Mouse (Mus musculus): Measurements from ENCODE around the gene Slc25a10. TPM values are rescaled to one million over a fixed set of nuclear protein-coding genes. Genes with fewer than 3 reads are reported as not detected.

Slc25a10 gene
- polyA plus RNA-seq (2012; rRNA removed; ENCODE audit: low replicate concordance): 769 and 1,138 TPM in 2 replicates

DNA sequence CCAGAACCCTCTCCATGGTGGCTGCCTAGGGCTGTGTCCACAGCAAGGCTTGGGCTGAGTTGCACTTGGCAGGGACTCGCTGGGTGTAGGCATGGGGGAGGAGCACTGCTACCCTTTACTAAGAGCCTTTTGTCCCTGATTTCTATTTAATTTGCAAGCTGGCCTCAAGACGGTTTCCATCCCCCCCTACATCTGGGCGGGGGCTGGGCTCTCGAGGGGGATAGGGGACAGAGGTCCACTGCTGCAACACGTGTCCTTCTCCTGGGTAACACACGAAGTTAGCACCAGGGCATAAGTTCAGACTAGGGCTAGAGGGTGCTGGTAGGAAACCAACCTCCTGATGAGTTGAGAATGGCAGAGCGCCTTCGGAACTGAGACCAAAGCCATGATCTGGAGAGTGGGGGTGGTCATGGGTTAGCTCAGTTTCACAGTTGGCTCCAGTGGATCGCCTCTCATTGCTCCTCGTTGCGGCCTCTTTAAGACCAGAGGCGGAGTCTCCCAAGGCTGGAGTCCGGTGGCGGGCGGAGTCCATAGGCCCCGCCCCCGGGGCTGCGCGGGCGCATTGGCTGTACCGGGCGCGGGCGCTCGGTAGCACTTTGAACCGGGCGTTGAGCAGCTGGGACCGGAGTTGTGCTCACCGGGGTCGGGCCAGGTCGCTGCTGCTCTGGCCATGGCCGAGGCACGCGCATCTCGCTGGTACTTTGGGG lies at the start of gene Slc25a10:
TSS of gene Slc25a10 (plus strand) at position 524 of the 707 bp plus-strand sequence.

GRCm38 (mm10) chr11:120442344-120442743 lies 49.3 kb upstream of the Slc25a10 start, which contains the start of gene Tspan10:
Tspan10 (plus strand) TSS chr11:120442644.

DNA sequence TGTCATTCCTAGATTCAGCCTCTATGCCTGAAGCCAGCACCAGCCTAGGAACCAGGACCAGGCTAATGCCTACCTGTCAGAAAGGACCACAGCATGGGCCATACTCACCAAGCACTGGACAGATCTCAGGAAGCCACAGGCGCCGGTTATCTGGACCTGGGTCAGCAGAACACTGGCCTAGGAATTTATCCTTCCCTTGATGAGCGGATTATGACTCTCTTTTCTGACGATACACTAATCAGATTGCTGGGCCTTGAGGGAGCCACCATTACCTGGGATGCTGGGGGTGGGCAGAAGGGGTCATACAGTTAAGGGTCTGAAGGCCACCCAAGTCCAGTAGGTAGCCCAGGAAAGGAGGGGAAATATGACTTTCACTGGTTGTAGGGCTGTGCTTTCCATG lies 38.3 kb upstream of the Slc25a10 start, which contains the start of gene Pde6g:
TSS of gene Pde6g (minus strand) at position 195 of the 400 bp plus-strand sequence.

DNA sequence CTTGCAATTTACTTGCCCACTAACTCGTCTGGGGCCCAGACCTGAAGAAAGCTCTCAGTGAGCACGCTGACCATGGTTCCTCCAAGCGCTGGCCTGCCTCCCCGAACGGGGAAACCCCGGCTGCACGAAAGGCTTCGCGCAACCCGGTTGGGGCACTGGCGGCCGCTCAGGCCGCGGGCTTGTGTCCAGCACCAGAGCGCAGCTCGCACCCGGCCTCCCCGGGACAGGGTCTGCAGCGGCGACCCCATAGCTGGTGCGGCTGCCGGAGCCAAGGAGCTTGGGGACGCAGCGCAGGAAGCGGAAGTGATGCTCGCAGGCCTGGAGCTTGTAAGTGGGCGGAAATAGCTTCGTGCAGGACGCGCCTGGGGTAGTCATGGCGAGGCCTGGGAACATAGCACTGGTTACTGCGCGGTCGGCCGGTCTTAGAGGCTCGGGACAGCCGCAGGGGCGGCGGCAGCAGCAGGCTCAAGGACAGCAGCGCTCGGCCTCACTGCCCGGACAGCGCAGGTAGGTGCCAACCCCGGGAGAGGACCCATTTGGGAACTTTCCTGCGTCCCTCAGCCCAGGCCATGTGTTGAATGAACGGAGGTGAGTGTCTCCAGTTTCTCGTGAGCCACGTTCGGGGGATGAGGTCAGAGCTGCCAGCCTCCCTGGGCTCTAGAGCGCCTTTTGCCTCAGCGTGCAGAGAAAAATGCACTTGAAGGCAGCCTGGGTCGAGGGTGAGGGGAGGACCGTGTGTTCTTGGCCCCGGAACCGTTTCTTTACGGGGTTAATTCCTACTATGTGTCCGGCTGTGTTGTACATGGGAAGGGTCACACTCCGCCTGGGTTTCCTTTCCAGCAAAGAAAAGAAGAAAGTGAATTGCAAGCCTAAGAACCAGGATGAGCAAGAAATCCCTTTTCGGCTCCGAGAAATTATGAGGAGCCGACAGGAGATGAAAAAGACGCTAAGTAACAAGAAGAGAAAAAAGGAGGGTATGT lies 33.6 kb upstream of the Slc25a10 start, which contains the start of the genes Oxld1 and Ccdc137:
TSS of gene Oxld1 (minus strand) at position 297 of the 980 bp plus-strand sequence.
TSS of gene Ccdc137 (plus strand) at position 344 of the 980 bp plus-strand sequence.

GRCm38 (mm10) chr11:120467051-120467735 lies 24.4 kb upstream of the Slc25a10 start, which contains the start of gene Arl16:
Arl16 (minus strand) TSS chr11:120467607.

DNA sequence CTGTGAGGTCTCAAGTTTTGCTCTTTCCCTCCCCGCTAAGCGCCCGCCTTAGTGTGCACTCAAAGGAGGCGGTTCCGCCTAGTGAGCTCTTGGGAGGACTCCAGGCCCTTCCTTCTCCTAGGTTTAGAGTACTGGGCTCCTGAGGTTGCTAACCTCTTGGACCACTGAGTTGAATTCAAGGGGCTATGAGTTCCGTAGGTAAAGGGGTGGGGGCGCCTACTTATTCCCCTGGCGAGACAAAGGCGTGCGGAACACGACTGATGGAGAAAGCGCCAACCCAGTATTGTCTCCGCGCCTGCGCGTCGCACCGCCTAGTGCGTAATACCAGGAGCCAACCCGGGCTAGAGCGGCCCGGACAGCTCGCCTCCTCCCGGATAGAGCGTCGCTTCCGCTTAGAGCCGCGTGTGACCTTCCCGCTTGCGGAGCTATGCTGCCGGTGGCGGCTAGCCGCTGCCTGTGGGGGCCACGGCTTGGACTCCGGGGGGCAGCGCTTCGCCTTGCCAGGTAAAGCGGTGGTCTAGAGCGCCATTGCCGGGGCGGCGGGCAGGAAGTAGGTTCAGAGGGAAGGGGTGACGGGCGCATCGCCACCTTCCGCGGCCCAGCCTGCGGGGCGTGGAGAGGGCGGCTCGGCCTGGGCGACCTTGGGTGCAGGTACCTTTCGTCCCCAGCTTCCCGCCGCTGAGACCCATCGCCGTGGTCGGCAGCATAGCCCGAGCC lies 7.2 kb upstream of the Slc25a10 start, which contains the start of gene Mrpl12:
TSS of gene Mrpl12 (plus strand) at position 349 of the 717 bp plus-strand sequence.

DNA sequence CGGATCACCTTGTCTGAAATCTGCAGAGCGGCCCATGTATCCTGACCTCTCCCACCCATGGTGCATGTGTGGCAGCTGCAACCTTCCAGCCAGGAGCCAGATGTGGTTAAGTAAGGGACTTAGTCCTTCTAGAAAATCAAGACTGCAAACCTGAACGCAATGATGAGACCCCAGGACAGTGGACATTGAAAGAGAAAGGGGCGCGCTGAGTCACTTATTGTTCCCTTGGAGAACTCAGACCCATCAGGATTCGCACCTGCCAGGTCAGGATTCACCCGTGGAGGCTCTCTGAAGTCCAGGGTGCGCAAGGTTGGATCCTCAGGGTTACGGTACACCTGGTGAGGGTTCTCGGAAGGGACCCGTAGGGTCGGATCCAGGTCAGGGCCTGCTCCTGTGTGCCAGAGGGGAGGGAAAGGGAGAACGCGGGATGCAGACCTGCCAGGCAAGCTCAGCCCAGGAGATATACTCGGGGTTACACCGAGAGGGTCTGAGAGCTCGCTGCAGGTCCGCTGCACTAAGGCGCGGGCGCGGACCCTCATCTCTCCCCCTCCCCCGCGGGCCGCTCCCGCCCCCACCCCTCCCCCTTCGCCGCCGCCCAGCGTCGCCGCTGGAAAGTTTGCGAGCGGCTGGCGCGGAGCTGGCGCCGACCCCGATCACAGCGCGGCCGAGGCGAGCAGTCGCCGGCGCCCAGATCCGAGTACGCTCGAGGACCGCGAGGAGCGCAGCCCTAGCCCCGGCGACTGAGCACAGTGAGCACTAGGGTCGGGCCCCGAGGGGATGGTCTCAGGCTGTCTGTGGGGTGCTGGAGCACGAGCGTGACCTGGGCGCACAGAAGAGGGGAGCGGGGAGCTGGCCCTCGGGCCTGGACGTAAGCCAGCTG lies 38.7 kb downstream of the Slc25a10 start, which contains the start of gene Gcgr:
TSS of gene Gcgr (plus strand) at position 615 of the 880 bp plus-strand sequence.

Other genes with a start within 250 kb of the Slc25a10 start
- 880 and 1,219 TPM in 2 replicates for gene Actg1, start 143.3 kb upstream of the Slc25a10 start, polyA plus RNA-seq (2012; rRNA removed; ENCODE audit: low replicate concordance)
- gene Fscn2, start 130.3 kb upstream of the Slc25a10 start, polyA plus RNA-seq (2012; rRNA removed; ENCODE audit: low replicate concordance): 0.07 and 0.10 TPM in 2 replicates
- gene Faap100, start 113.1 kb upstream of the Slc25a10 start, polyA plus RNA-seq (2012; rRNA removed; ENCODE audit: low replicate concordance): 47.6 and 79.8 TPM in 2 replicates
- 67.9 and 103 TPM in 2 replicates for gene Nploc4, start 54.1 kb upstream of the Slc25a10 start, polyA plus RNA-seq (2012; rRNA removed; ENCODE audit: low replicate concordance)
- 3.3 and 5.9 TPM in 2 replicates for gene Tspan10, start 49.2 kb upstream of the Slc25a10 start, polyA plus RNA-seq (2012; rRNA removed; ENCODE audit: low replicate concordance)
- gene Pde6g, start 38.3 kb upstream of the Slc25a10 start, polyA plus RNA-seq (2012; rRNA removed; ENCODE audit: low replicate concordance): 0.43 and 2.0 TPM in 2 replicates
- 37.1 and 39.9 TPM in 2 replicates for gene Oxld1, start 33.8 kb upstream of the Slc25a10 start, polyA plus RNA-seq (2012; rRNA removed; ENCODE audit: low replicate concordance)
- 12.1 and 23.9 TPM in 2 replicates for gene Ccdc137, start 33.7 kb upstream of the Slc25a10 start, polyA plus RNA-seq (2012; rRNA removed; ENCODE audit: low replicate concordance)
- 23.2 and 25.3 TPM in 2 replicates for gene Arl16, start 24.2 kb upstream of the Slc25a10 start, polyA plus RNA-seq (2012; rRNA removed; ENCODE audit: low replicate concordance)
- gene Mrpl12, start 7.2 kb upstream of the Slc25a10 start, polyA plus RNA-seq (2012; rRNA removed; ENCODE audit: low replicate concordance): 84.8 and 162 TPM in 2 replicates
- gene Gcgr, start 38.9 kb downstream of the Slc25a10 start, polyA plus RNA-seq (2012; rRNA removed; ENCODE audit: low replicate concordance): 0.96 and 2.7 TPM in 2 replicates
- gene Mcrip1, start 57.9 kb downstream of the Slc25a10 start, polyA plus RNA-seq (2012; rRNA removed; ENCODE audit: low replicate concordance): 142 and 150 TPM in 2 replicates
- gene Ppp1r27, start 59.3 kb downstream of the Slc25a10 start, polyA plus RNA-seq (2012; rRNA removed; ENCODE audit: low replicate concordance): 143 TPM in 1 of 2 replicates, not detected in the other
- 141 and 220 TPM in 2 replicates for gene P4hb, start 81.4 kb downstream of the Slc25a10 start, polyA plus RNA-seq (2012; rRNA removed; ENCODE audit: low replicate concordance)
- gene Arhgdia, start 89.8 kb downstream of the Slc25a10 start, polyA plus RNA-seq (2012; rRNA removed; ENCODE audit: low replicate concordance): 741 and 971 TPM in 2 replicates
- gene Alyref, start 106.5 kb downstream of the Slc25a10 start, polyA plus RNA-seq (2012; rRNA removed; ENCODE audit: low replicate concordance): 11.0 and 20.7 TPM in 2 replicates
- gene Anapc11, start 106.6 kb downstream of the Slc25a10 start, polyA plus RNA-seq (2012; rRNA removed; ENCODE audit: low replicate concordance): 122 and 159 TPM in 2 replicates
- 1.7 and 5.2 TPM in 2 replicates for gene Npb, start 116.6 kb downstream of the Slc25a10 start, polyA plus RNA-seq (2012; rRNA removed; ENCODE audit: low replicate concordance)
- gene Pcyt2, start 126.1 kb downstream of the Slc25a10 start, polyA plus RNA-seq (2012; rRNA removed; ENCODE audit: low replicate concordance): 242 and 269 TPM in 2 replicates
- 77.0 and 95.0 TPM in 2 replicates for gene Sirt7, start 133.4 kb downstream of the Slc25a10 start, polyA plus RNA-seq (2012; rRNA removed; ENCODE audit: low replicate concordance)
- gene Mafg, start 141.8 kb downstream of the Slc25a10 start, polyA plus RNA-seq (2012; rRNA removed; ENCODE audit: low replicate concordance): 45.1 and 52.6 TPM in 2 replicates
- gene Pycr1, start 151.9 kb downstream of the Slc25a10 start, polyA plus RNA-seq (2012; rRNA removed; ENCODE audit: low replicate concordance): 11.2 and 12.4 TPM in 2 replicates
- 0.44 and 29.6 TPM in 2 replicates for gene Myadml2, start 156.3 kb downstream of the Slc25a10 start, polyA plus RNA-seq (2012; rRNA removed; ENCODE audit: low replicate concordance)
- 0.22 and 0.60 TPM in 2 replicates for gene Notum, start 169.3 kb downstream of the Slc25a10 start, polyA plus RNA-seq (2012; rRNA removed; ENCODE audit: low replicate concordance)
- 94.3 and 126 TPM in 2 replicates for gene Aspscr1, start 181.1 kb downstream of the Slc25a10 start, polyA plus RNA-seq (2012; rRNA removed; ENCODE audit: low replicate concordance)
- gene Cenpx, start 221.9 kb downstream of the Slc25a10 start, polyA plus RNA-seq (2012; rRNA removed; ENCODE audit: low replicate concordance): 90.7 and 105 TPM in 2 replicates
- 27.1 and 30.3 TPM in 2 replicates for gene Lrrc45, start 222.1 kb downstream of the Slc25a10 start, polyA plus RNA-seq (2012; rRNA removed; ENCODE audit: low replicate concordance)
- gene Rac3, start 229.6 kb downstream of the Slc25a10 start, polyA plus RNA-seq (2012; rRNA removed; ENCODE audit: low replicate concordance): 7.6 and 15.5 TPM in 2 replicates
- 84.6 and 91.9 TPM in 2 replicates for gene Dcxr, start 235.4 kb downstream of the Slc25a10 start, polyA plus RNA-seq (2012; rRNA removed; ENCODE audit: low replicate concordance)
- 277 and 287 TPM in 2 replicates for gene Cbr2, start 240.3 kb downstream of the Slc25a10 start, polyA plus RNA-seq (2012; rRNA removed; ENCODE audit: low replicate concordance)

Data from mammary gland, adult 2 months (tissue).